Mouse (Mus musculus) frontal cortex, postnatal 36 days (tissue): ENCODE data around the gene Bora.
"Not testable (repeated sequence)": the region's sequence is repeated elsewhere in the genome, so short reads cannot be mapped to it uniquely, and the experiment has no call there.

Source experiments
- DNase-seq, 2 experiments: peaks; one replicate each; pipeline ENCODE4 v3.0.0; 2022; ENCODE audit warnings: low spot score in 2 of 2

The Bora gene

GRCm38 (mm10) chr14:99046031-99046781, at the start of gene Bora, which contains the start of gene Mzt1:
Gene Bora, plus strand, starts transcription at chr14:99046222.
Gene Mzt1, minus strand, starts transcription at chr14:99046134.
- DNase-seq, result peak; percentile 93 to 95

DNA sequence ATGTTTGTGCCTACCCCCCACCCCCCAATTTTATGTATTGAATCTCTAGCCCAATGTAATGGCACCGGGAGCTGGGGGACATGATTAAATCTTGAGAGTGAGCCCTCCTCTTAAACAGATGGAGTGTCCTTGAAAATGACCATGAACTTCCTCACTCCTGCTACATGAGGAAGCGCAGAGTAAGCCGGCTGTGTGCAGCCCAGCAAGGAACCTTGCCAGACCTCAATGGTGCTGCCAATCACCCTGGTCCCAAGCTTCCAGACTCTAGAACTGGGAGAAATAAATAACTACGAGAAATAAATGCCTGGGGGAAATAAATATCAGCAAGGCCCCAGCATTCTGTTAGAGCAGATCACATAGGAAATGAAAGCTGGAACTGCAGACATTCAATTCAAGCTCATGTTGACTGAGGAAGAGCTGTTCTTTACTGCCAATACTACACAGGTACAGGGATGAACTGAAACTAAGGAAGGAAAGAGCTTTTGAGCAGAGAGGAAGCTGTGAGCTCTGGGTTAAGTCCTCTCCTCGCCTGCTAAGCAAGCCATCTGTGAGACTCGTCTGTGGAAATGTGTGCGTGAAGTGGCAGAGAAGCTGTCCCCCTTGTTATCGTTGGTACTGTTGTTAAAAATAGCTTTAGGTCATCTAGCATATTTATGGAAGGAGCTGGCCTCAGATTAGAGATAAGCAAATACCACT, 35.6 kb upstream of the Bora start:
- DNase-seq, result no peak

DNA sequence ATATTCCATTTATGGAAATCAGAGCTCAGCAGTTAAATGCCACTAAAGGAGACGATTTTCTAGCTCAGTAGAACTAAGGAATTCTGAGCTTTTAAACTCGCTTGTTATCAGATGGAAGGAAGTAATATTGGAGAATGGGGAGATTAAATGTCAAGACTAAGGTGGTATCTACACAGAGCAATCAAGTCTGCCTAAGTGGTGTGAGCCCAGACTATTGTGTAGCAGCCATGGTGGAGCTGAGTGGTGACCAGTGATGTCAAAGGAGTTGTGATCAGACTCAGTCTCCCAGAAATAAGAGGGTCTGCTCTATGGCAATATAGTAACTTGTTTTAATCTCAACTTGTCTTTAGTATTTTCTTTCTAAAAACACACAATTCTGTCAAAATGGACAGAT, 35.1 kb upstream of the Bora start:
- DNase-seq, result no peak

GRCm38 (mm10) chr14:99018691-99019090, 27.3 kb upstream of the Bora start:
- DNase-seq, result no peak

DNA sequence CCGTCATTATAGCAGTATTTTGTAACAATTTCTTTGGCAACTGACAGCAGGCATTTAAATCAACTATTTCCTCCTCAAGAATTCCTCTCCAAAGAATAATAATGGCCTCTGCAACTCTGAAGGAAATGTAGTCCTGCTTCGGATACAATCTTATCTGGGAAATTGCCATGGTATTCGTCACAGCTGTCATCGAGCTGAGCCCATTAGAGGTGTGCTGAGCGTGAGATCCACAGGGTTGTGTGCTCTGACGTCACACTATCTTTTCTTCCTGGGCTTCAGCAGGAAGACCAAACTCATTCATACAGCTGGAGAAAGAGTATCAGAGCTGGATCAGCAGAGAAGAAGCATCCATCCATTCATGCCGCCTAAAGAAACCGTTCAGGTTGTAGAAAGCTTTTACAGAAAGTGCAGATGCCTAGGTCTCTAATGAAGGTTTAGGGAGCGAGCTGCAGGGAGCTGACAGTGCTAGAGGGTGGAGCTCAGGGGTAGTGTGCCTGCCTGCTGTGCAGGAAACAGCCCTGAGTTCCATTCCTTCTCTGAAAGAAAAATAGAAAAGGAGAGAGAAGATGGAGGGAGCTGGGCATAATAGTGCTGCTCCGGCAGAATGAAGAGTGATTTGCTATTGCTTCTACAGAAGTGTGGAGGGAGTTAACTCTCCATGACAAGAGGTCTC, 26.8 kb upstream of the Bora start:
- DNase-seq, result no peak

DNA sequence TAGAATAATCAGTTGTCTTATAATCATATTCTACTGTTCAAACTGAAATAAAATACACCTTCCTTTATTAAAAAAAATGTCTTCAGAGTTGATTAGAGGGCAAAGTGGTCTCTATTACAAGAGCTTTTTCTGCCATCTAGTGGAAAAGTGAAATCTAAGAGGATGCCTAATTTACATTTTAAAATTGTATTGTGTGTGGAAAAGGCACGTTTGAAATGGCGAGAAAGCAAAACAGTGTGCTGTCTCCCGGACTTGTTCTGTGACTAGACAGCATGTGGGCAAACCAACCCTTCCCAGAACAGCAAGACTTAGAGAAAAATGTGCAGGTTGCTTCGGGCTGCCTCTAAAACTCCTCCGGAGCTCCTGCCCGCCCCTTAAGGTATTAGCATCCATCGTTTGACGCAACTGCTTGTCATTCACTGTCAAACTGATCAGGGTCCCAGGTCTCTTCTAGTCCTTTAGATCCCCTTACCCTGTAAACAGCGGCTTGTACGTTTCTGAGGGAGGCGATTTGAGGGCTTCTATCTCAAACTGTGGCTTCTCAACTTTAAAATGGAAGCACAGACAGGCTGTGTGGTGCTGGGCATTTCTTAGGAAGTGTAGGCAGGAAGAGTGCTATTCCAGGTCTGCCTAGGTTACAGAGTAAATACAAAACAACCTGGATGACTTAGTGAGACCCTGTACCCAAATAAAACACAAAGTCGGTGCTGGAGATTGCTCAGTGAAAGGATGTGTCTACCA, 23.5 kb upstream of the Bora start:
- DNase-seq, result no peak

DNA sequence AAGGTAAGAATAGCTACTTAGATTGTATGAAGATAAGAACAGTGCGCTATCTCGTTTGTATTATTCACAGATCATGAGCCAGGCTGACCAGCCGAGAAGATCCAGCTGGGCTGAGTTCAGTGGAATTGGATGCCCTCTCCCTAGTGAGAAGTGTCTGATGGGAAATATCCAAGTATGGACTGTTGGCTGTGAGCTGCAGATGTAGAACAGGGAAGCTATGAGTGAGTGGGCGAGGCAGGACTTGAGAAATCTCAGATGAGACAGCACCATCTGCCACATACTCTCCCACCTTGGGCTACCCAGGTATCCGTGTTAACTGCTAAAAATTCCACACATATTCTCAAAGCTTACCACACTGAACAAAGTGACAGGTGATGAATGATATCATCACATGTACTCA, 16.0 kb upstream of the Bora start:
- peak in 1 of 2 experiments; percentile 8 for DNase-seq

DNA sequence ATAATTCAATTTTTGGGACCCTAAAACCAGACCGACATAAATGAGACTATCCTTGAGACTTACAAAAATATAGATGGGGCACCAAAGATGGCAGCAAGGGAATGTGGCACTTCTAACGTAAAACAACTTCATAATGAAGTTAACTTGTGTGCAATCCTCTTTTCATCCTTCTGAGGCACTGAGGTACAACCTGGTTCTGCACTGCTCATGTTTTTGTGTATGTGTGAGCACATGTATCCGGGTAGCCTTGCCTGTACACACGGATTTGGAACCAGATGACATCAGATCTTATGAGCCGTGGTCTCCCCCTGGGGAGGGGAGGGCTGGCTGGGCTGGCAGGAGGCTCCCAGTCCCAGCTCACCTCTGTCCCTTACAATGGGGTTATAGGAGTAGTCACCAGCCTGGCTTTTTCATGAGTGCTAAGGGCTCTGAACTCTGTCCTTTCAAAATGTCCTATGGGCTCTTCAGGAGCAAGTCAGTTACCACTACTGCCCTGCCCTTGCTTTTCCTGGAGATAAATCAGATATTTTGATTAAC, 14.6 kb upstream of the Bora start:
- no peak for DNase-seq

DNA sequence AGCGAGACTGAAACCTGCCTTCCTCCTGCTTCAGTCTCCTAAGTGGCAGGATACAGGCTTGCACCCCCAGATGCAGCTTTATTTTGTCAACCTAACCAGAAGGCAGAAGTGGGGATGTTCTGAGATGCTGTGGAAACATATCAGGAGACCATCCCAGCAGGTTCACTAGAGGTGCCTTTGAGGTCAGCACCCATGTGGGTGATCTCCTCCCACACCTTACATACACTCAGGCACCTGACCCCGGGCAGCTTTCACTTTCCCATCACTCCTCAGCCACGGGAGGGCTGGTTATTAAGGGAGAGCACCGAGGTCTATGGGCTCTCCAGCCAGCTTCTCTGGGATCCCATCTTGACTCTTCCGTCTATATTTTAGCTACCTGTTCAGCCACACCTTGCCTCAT, 13.4 kb upstream of the Bora start:
- DNase-seq, result no peak

DNA sequence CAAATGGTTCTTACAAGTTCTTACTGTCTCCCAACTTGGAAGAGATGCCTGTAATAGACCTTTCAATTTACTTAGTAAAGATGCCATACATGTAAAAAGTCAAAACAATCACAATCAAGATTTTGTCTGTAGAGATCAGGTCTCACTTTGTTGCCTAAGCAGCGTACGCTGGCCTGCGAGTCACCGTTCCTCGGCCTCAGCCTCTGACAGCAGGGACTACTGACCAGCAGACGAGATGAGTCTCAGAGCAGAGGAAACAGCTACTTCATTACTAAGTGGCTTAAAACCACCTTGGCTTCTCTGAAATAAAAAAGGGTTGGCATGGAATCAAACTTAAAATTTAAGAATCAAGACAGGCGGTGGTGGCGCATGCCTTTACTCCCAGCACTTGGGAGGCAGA, 11.2 kb upstream of the Bora start:
- not testable (repeated sequence) for DNase-seq

DNA sequence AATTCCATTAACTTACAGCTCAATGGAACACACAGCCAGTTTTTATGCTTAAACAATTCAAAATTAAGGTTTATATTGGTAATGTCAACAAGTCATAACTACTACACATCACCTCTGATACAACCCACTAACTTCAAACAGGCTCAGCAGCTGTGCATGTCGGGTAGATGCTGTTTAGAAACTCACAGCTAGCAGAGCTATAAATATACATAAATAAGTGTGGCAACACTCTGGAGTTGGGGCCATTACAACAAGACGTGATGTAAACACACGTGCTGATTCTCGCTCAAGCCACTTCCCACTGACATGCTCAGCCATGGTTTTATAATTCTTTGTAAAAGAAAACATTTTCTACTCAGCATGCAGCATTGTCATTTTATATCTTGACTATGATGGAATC, 10.0 kb upstream of the Bora start:
- DNase-seq, result no peak

GRCm38 (mm10) chr14:99037703-99038102, 8.3 kb upstream of the Bora start:
- no peak for DNase-seq

GRCm38 (mm10) chr14:99039308-99039707, 6.7 kb upstream of the Bora start:
- DNase-seq, result not testable (repeated sequence)

GRCm38 (mm10) chr14:99041416-99041815, 4.6 kb upstream of the Bora start:
- DNase-seq, result no peak

DNA sequence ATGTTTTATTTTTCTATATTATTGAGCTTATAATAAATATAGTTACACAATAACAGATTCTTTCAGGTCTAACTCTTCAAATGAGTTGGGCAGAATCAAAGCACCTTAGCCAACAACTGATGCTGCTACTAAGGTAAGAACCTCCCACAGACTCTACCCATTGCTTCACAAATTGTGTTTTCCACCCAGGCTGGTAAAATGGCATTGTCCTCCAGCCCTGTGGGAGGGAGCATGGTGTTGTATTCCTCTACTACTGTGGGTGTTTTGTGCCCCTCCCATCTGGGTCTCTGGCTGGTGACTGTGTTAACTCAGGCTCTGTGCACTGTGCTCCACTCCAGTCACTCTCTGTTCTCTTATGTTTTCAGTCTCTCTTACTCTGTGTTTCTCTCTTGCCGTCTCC, 2.5 kb upstream of the Bora start:
- DNase-seq, result no peak

- no peak for DNase-seq
Measured at GRCm38 (mm10) chr14:99044096-99044495, 1.9 kb upstream of the Bora start.

DNA sequence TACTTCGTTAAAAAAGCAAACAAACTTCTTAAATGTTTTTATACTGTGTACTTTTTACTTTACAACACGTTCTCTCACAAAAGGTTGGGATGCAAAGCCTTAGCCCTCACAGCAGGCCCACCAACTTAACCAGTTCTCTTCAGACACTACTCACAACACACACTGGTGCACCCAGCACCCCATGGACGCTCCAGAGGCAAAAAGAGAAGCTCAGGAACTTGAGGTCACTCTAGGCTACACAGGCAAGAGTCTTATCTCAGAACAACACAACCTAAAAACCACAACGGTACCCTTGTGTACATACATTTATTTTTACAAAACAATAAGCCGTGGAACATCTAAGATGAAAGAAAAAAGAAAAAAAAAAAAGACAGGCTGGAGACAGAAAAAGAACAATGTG, 1.3 kb upstream of the Bora start:
- no peak for DNase-seq

DNA sequence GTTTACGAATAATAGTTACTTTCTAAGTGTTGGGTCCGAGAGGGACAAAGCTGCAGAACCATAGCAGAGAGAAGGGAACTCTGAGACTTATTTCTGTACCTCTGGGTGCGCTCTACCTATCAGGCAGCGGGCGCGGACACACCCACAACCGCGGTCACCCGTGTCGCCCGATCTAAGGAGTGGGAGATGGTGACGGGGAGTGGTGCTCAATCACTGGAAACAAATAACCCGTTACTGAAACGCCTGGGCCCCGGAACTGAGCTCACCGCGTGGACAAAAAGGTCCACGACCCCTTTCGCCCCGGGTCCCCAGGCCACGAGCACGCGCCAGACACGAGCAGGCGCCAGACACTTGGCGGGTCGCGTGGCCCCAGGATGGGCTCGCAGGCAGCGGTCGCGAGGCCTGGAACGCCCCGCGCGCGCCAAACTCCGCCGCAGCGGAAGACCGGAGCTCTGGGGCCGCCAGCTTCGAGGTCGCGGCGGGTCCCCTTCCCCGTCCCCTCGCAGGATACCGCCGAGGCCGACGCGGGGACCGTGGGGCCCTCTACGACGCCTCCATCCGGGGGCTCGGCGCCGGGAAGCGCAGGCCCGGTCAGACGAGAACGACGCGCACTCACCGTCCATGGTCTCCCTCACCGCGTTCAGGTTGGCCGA, 518 bp upstream of the Bora start:
- DNase-seq, result no peak

DNA sequence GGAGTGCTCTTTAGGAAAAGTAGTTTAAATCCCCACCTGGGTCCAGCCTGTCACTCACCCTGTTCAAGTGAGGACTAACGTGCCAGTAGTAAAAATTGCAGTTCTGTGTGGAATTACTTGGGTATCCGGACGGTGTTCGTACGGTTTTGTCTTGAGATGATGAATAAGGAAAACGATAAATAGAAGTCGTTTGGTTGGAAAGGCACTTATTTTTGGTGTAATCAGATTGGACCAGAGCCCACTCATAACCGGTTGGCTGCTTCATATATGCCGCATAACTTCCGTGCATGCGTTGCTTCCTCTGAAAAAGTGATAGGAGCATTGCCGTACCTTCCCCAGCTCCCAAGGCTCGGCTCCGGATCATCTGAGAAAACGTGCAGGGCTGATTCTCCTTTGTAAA, 760 bp downstream of the Bora start:
- DNase-seq, result no peak

- peak; percentile 32 to 56 for DNase-seq
Measured at GRCm38 (mm10) chr14:99058959-99059586, 13.1 kb downstream of the Bora start.

GRCm38 (mm10) chr14:99060616-99061015, 14.6 kb downstream of the Bora start:
- DNase-seq, result peak; percentile 23 to 26
